Mouse (Mus musculus): ENCODE data around the gene AF067063. TPM values are rescaled to one million over a fixed set of nuclear protein-coding genes. Genes with fewer than 3 reads are reported as not detected.
A peak's percentile ranks its signal among the peaks of the same experiment; 100 is the strongest.

Gene AF067063
- total RNA-seq, 2 experiments from 2014 or later = not detected

- DNase-seq (ENCODE audit: extremely low spot score in 1 of 2, low spot score in 2 of 2) = no peak
- no peak overlapping the region for H3K4me3 ChIP-seq
- no peak overlapping the region for H3K27ac ChIP-seq
- TF ChIP-seq CTCF (IDR thresholded peaks at IDR 0.05) = no peak
- intact Hi-C loops (cut with DNase I) = no loop called here
Observed at GRCm38 (mm10) chr13:119797656-119798055, 32.4 kb downstream of the AF067063 start.

- Histone ChIP-seq H3K4me3 (no peak overlapping the region), H3K27ac (no peak overlapping the region)
- no peak for TF ChIP-seq CTCF (IDR thresholded peaks at IDR 0.05)
- no peak for DNase-seq (ENCODE audit: extremely low spot score in 1 of 2, low spot score in 2 of 2)
- intact Hi-C loops (cut with DNase I) = no loop called here
Observed at GRCm38 (mm10) chr13:119792791-119793404, 37.1 kb downstream of the AF067063 start.

GRCm38 (mm10) chr13:119791580-119792135 lies 38.4 kb downstream of the AF067063 start:
- no peak for TF ChIP-seq CTCF (IDR thresholded peaks at IDR 0.05)
- intact Hi-C loops (cut with DNase I) = loop anchor here (2.0 kb wide), 1 partner anchor 51 kb away; no protein-coding TSS in a partner anchor
- DNase-seq (ENCODE audit: extremely low spot score in 1 of 2, low spot score in 2 of 2) = no peak
- Histone ChIP-seq H3K4me3 (peak overlapping the region; percentile 97), H3K27ac (peak overlapping the region; percentile 98)

GRCm38 (mm10) chr13:119790761-119791579 lies 39.0 kb downstream of the AF067063 start, which contains the start of gene Zfp131:
Gene Zfp131 (minus strand): TSS chr13:119790889.
- peak; percentile 94 for DNase-seq (ENCODE audit: extremely low spot score in 1 of 2, low spot score in 2 of 2)
- Histone ChIP-seq H3K27ac (peak within 1 kb of the TSS; percentile 98), H3K4me3 (peak within 1 kb of the TSS; percentile 97)
- no peak; the same call in 1 of the 2 replicates for TF ChIP-seq CTCF (IDR thresholded peaks at IDR 0.05)
- intact Hi-C loops (cut with DNase I) = loop anchor here (1.0 to 2.0 kb wide), 2 partner anchors 35 to 50 kb away; no protein-coding TSS in a partner anchor

- intact Hi-C loops (cut with DNase I) = loop anchor here (1.0 to 2.0 kb wide), 2 partner anchors 34 to 49 kb away; no protein-coding TSS in a partner anchor
- Histone ChIP-seq H3K4me3 (peak overlapping the region; percentile 97), H3K27ac (peak overlapping the region; percentile 98)
- peak; percentile 56 to 57 for DNase-seq (ENCODE audit: extremely low spot score in 1 of 2, low spot score in 2 of 2)
- no peak for TF ChIP-seq CTCF (IDR thresholded peaks at IDR 0.05)
Observed at GRCm38 (mm10) chr13:119789851-119790717, 39.9 kb downstream of the AF067063 start.

GRCm38 (mm10) chr13:119783581-119783980 lies 46.4 kb downstream of the AF067063 start:
- intact Hi-C loops (cut with DNase I) = no loop called here
- H3K27ac ChIP-seq = no peak overlapping the region
- no peak overlapping the region for H3K4me3 ChIP-seq
- DNase-seq (ENCODE audit: extremely low spot score in 1 of 2, low spot score in 2 of 2) = no peak
- no peak for TF ChIP-seq CTCF (IDR thresholded peaks at IDR 0.05)

Other genes with a start within 250 kb of the AF067063 start
- 1 to 10 TPM in 1 of 2 experiments, under 1 TPM in 1; 0.84 to 1.1 TPM for gene Ccl28, start 206.4 kb downstream of the AF067063 start, total RNA-seq (2021)
- gene Hmgcs1, start 139.8 kb downstream of the AF067063 start, total RNA-seq (2021) = 100 to 1,000 TPM; 234 to 239 TPM
- gene Nim1k, start 74.3 kb downstream of the AF067063 start, total RNA-seq (2021) = 10 to 100 TPM; 12.9 to 16.8 TPM
- 10 to 100 TPM; 46.1 to 47.6 TPM for gene Zfp131, start 39.3 kb downstream of the AF067063 start, total RNA-seq (2021)
- not detected for gene D13Ertd608e, start 5.8 kb upstream of the AF067063 start, total RNA-seq (2021)
- not detected for gene Tcstv1, start 64.6 kb upstream of the AF067063 start, total RNA-seq (2021)
- not detected for gene Gm21761, start 99.1 kb upstream of the AF067063 start, total RNA-seq (2021)
- not detected for gene B020031M17Rik, start 120.6 kb upstream of the AF067063 start, total RNA-seq (2021)
- gene Gm36079, start 196.8 kb upstream of the AF067063 start, total RNA-seq (2021) = not detected
- gene Gm21188, start 222.0 kb upstream of the AF067063 start, total RNA-seq (2021) = under 1 TPM in 1 of 2 experiments, not detected in 1; 0.94 TPM